Mouse (Mus musculus) heart, adult 9 months (tissue): ENCODE measurements around the gene Kcnk6.

Experiments
- DNase-seq, 2 experiments: peaks; one replicate each; pipeline ENCODE4 v3.0.0; 2022; ENCODE audit warnings: low spot score in 2 of 2

Kcnk6 gene

DNA sequence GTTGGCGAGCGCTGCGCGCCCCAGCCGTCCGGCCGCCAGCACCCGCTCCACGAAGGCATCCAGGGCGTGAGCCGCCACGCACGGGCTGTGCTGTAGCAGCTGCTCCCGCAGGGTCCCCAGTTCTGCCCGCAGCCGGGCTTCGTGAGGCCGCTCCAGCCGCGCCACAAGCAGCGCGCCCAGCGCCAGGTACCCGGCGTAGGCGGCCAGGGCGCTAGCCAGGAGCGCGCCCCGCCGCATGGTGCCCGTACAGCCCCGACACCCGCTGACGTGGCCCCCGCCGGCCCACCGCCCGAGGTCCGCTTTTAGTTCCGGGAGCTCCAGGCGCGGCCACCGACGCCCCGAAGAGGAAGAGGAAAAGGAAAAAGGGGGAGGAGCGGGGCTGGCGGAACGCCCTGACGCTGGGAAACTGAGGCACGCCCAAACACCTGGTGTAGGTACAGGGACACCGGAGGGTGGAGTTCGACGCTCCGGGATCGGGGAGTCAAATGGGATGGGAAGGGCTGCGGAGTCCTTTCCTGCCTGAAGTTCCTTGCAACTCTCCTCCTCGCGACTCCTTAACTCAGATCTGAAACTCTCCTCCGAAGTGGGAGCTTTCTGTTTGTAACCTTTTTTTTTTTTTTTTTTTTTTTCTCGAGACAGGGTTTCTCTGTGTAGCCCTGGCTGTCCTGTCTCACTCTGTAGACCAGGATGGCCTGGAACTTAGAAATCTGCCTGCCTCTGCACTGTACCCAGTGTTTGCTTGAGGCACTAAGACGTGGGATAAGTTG, at the start of gene Kcnk6:
Kcnk6 (minus strand) TSS at position 269 of the 767 bp plus-strand sequence.
- peak; percentile 66 for DNase-seq

DNA sequence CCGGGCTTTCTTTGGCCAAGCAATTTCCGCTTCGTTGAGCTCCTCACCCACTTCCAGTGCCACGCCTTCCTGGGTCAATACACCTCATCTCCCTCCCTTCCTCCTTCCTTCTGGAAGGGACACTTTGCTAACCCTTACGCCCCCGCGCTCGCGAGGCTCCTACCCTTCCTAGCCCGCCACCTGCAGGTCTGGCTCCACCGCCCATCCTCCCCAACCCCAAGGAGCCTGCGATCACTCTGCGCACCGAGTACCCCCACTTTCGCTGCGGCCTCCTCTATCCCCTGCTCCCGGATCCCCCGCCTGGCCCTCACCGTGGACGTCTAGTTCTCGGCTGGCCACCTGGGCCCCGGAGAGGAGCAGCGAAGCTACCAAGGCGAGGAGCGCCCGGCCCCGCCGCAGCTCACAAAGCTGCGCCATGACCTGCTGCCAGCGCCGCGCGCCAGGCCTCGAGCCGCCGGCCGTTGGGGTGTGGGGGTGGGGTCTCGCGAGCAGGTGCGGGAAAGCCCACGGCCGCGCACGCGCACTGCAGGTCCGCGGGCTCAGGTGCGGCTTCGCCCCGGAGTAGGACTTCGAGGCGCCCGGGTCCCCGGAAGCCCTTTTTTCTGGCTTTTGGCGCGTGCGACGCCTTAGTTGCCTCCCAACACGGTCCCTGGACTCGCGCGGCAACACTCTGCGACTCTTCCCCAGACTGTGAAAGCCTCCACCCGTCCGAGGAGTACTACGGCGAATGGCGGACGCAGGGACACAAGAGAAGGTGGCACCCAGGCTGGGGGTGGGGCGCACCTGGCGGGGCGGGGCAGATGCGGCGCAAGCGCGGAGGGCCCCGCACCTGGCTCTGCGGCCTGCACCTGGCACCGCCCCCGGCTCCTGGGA, 49.1 kb upstream of the Kcnk6 start, which contains the start of gene Spint2:
Spint2 (minus strand) TSS at position 712 of the 873 bp plus-strand sequence.
- DNase-seq = no peak

DNA sequence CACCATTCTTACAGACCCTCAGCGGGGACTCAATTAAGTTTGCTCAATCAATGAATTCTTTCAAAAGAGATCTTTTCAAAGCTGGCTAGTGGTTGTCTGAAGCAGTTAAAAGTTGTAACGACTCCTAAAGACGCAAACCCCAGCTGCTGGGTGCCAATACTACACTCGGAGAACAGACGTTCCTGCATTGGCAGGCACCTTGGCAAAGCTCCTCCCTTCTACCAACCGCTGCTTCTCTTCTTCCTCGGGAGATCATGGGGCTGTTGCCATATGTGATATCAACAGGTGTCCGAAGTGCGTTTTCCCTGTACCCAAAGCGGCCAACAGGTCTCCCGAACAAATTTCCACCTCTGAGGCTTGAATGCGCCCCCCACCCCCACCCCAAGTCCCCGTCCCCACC, 48.5 kb upstream of the Kcnk6 start:
- DNase-seq = no peak

DNA sequence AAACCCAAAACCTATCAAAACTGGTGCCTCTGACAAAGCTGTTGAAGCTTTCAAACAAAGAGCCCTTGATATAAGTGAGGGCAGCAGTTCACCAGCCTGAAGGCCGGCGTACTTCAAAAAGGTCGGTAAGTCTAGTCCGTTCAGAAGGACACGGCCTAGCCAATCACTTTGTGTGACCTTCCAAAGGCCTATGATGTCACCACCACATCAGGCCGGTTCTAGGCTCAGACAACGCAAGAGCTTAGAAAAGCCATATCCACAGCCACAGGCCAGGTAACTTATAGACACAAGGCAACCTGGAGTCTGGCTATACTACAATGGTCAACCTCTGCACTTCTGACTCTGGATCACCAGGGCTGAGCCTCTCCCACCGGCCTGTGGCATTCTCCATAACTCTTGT, 47.6 kb upstream of the Kcnk6 start:
- no peak for DNase-seq

DNA sequence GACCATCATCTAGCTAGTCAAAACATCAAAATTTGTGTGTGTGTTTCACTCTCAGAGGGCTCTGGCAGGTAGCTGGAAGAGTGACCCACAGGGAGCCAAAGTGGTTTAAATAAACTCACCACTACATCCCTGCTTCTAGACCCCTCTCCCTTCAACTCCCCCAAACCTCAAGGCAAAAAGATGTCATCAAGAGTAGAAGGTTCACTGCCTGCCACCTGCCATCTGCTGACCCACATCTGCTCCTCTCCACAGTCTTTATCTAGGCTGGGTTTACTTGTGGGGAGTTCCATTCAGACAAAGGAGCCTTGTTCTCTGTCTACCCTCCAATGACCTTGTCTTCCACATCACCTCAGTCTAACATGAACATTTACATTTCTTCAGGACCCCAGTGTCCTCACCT, 46.9 kb upstream of the Kcnk6 start:
- DNase-seq = no peak

DNA sequence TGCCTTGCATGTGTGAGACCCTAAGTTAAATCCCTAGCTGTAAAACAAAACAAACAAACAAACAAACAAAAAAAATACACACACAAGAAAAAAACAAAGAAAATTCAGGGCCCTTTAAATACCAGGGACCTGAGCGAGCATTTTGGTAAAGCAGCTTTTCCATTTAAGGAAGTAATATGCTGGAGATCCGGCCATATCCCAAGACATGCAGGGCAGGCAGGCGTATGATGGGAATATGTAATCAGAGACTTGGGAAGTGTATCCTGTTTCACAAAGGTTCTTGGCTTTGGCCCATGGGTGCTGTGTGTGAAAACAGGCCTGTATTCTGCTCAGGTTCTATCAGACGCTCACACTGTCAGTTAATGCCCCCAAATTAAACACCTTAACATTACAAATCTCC, 45.2 kb upstream of the Kcnk6 start:
- DNase-seq = no peak

DNA sequence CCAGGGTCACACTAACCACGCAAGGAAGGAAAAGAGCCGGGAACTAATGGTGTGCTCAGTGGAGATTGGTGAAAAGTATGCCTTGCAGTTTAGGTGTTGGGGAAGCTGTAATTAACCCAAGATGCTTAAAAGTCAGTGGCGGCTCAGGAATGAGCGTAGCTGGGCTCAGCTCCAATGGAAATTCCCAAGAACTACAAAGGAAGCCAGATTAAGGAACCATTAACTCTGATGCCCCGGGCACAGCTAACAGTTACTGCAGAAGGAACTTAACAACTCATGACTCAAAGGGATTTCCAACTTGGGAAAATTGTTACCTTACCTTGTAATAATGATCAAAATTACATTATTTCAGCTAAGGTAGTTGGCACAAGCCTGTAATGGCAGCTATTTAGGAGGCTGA, 44.4 kb upstream of the Kcnk6 start:
- no peak for DNase-seq

DNA sequence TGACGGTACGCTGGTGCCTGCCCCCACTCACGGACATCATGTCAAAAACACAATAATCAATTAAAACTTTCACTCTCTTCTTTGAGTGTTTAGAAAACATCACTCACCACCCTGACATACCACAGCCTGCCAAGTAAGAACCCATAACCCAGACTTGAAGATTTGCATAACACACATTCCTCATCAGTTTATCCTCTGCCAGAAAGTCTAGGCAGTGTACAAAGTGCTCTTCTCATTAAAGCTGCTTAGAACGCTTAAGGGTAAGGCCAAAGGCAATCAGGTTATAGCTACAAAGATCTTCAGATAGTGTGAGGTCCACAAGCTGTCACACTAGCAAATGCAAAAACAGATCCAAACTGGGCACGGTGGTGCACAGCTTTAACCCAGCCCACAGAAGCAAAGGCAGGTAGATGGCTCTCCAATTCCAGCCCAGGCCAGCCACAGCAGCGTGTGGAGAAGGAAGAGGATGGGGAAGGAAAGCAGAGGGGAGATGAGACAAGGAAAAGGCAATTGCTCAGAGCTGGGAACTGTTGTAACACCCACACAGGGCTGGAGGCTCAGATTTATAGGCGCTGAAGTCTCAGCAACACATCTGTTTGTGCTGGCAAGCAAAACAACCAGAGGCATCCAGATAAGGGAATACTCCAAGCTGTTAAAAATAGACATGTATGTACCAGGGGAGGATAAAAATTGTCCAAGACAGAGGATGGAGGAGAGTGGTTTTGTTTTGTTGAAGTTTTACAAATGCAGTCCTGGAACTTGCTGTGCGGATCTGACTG, 39.6 kb upstream of the Kcnk6 start:
- no peak for DNase-seq

DNA sequence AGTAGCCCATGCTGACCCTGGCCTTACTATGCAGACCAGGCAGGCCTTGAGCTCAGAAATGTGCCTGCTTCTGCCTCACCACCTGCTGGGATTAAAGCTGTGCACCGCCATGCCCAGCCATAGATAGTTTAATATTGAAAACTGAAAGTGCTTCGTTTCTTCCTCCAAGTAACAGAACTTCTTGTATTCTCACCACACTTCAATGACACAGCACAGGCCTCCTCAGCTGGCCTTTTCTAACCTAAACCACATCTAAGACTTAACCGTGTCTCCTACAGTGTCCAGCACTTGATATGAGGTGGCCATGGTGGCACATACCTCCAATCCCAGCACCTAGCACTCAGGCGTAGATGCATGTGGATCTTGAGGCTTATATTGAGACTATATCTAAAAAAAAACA, 38.1 kb upstream of the Kcnk6 start:
- DNase-seq = no peak

DNA sequence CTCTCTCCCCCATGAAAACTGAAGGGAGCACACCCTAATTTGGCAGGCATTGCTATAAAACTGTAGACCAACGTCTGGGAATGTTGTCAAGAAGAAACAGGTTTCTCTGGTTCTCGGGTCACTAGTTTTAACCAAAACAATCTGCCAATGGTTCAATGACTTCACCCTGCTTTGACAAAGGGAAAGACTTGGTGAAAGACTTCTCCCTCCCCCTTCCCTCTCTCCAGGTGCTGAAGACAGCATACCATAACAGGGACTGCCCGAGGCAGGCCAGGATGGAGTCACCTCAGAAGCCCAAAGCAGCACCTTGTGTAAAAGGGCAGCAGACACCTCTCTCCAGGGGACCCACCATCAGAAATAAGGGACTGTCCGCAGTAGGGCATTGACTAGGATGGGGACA, 34.6 kb upstream of the Kcnk6 start:
- no peak for DNase-seq

DNA sequence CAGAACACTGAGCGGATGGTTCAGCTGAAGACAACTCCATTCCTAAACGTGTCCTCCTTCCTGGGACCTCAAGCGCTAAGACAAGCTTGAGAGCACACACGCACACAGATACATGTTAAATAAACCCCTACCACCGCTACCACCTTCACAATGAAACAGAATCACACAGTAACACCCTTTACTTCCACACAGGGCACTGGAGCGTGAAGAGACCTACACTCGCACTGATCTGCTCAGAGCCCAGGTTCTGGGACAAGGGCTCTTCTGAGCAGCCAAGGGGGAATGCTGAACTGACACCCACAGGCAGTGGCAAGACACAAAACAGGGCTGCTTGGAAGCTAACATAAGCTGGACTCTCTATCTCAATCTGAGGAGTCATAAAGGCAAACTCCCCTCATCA, 33.3 kb upstream of the Kcnk6 start:
- DNase-seq = no peak

DNA sequence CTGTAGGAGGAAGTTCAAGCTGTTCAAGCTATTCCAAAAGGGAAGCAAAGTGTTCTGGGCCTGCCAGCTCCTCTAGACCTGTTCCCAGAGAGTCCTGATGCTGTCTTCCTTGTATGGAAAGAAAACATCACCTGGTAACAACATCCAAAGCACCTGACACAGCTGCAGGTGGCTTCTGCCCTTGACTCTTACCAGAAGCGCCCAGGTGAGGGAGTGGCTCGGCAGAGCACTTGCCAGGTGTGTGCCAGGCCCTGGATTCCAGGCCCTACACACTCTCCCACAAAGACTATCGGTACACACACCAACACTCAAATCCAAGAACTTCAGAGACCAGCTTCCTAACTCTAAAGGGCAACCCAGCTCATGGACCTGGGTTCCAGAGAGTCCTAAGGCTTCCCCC, 31.5 kb upstream of the Kcnk6 start:
- no peak for DNase-seq

DNA sequence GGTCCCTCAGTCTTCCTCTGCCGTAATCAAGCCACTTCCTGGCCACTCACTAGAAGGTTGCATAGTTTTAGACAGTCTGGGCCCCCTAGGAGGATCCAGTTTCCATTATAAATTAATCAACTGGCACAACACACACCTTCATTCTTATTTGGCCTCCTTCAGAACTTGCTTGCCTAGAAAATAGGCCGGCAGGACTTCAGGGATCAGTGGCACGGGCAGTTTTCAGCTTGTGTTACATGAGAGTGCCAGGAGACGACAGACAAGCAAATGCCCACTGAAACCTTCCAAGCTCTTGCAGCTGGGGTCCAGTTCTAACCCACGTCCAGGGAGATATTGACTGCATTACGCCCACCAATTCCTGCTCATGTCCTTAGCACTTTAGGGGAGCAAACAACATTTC, 29.8 kb upstream of the Kcnk6 start:
- no peak for DNase-seq

DNA sequence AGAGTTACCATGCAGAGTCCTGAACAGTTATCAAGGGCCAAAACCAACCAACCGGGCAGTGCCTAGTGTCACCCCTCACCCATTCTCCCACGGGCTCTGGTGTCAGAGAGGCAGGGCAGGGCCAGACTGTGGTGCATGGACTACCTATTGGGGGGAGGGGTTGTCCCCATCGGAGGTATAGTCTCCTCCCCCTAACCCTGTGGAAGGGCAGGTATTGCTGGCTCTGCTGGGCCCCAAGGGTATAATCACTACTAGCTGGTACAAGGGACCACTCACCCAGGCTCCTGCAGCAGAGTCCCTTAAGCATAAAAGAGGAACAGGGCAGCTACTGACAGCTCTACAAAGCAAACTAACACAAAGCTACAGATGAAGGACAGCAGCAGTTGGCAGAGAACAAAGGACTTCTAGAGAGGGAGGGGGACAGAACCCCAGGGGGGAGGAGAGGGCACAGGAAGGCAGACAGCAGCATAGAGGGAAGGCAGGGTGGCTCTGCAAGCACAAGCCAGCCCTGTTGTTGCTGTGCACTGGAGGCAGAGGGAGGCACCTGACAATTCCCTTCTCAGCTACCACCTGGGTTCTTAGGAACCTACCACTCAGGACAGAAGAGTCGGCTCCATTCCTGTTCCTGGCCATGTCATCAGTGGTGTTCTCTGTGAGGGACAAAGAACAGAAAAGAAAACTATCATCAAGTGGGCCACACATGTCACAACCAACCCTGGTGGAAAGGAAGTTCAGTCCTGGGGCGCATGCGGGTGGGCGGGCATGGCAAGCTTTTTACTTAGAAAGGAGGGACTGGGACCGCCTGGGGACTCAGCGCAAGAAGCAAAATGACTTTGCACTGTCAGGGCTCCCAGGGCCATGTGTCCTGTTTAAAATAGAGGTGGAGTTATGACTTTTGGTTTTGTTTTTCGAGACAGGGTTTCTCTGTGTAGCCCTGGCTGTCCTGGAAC, 27.7 kb upstream of the Kcnk6 start:
- no peak for DNase-seq

DNA sequence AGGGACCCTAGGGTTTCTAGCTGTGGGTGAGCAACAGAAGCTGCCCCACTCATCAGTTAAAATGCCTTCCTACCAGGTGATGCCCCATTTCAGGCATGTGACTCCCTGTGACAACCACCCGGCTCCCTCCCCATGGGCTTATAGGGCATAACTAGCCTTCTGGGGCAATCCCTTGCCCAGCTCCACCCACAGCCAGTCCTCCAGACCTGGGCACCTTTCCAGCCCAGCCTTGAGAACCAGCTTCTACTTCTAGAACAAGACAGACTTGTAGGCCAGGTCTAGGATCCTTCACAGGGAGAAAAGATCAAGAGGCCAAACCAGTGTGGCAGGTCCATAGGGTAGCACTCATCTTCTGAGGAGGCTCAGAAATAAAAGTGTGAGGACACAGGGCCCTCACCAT, 25.1 kb upstream of the Kcnk6 start:
- no peak for DNase-seq

DNA sequence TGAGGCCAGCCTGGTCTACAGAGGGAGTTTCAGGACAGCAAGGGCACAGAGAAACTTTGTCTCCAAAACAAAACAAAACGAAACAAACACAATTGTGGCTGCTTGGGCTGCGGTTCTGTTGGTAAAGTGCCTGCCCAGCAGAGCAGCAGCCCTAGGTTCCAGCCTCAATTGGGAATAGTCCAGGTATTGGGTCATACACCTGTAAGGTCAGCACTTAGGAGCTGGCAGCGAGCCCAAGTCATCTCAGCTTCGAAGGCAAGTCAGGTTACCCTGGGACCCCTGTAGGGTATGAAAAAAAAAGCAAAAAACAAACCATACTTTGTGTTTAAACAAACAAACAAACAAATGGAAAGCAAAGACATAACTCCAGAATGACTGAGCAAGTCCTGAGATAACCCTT, 23.6 kb upstream of the Kcnk6 start:
- no peak for DNase-seq

DNA sequence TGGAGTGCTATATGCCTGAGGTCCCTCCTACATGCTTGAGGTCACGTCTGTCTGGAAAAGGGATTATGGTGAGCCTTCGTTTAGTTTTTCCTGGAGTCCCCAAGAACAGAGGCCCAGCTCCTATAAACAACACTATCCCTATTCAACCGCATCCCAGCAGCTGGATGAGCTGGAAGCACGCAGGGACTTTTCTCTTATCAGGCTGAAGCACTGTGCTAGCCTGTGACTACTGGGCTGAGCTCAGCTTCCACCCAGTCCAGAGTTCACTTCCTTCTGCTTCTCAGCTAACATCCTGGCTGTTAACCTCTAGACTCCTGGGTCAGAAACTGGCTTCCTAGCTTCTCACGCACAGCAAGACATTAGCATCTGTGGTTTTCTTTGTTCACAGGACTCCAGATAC, 21.5 kb upstream of the Kcnk6 start:
- DNase-seq = no peak

DNA sequence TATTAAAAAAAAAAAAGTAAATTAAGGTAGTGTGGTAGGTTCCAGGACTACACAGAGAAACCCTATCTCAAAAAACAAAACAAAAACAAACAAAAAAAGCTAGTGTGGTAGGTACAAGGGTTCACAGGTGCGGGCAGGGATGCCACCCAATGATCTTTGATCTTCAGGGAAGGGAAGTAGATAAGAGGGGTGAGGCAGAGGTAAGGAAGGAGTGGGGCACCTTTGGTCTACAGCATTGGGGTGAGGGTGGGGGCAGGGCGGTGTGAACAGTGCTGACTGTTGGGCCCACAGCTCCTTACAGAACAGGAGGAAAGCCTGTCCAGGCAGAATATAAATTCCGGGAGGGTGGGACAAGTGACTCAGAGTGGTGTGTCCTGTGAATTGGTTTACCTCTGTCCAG, 18.9 kb upstream of the Kcnk6 start:
- no peak for DNase-seq

DNA sequence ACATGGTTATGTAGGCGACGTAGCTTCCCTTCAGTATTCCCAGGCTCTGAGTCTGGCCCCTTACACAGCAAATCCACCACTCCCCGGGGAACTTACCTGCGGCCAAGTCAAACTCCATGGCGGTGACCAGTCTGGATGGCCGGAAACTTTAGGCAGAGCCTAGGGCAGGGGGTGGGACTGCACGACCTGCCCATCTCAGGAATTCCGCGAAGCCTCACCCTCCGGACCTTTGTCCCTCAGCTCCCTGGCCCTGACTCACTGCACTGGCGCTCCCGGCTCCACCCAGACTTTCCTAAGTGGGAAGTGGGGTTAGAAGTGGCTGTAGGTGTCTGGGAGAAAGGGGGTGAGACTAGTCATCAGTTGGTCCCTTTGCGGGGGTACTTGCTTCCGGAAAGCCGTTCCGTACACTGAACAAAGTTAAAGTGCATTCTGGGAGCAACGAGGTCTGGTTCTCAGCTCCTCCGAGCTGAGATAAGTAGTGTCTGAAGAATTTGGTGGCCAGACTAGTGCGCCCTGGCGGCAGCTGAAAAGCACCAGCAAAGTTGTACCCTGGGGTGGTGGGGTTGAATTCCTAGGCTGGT, 16.0 kb upstream of the Kcnk6 start, which contains the start of gene 2200002D01Rik:
2200002D01Rik (minus strand) TSS at position 206 of the 581 bp plus-strand sequence.
- DNase-seq = peak in 1 of 2 experiments; percentile 40

DNA sequence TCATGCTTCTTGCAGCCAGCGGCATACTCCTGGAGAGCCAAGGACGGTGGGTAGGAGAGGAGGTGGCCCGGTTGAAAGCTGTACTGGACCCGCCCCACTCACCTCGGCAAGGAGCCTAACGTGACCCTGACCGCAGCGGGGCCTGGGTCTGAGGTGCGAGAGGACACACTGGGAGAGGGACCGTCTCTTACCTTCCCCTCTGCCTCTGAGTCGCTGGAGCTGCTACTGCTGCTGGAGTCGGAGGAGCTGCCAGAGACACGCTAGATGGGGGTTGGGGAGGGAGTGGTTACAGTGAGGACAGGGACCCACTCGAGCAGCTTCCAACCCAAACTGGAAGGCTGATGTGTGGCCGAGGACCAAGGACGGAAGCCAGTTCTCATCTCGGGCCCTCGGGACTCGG, 15.4 kb upstream of the Kcnk6 start:
- DNase-seq = no peak

DNA sequence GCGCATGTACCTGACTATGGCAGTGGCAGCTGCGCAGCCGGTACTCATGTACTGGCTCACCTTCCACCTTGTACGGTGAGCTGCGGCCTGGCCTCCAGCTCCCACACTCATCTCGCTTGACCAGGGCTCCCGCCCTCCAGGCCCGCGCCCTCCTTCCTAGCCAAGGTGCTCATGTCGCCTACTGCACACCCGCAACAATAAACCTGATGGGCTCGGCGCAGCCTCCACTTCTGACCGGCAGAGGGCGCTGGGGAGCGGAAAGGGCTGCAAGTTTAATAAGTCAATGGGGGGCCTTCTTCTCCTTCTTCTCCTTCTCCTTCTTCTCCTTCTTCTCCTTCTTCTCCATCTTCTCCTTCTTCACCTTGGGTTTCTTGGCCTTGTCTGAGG, 15.0 kb upstream of the Kcnk6 start:
- DNase-seq = peak; percentile 60 to 69
